Mouse (Mus musculus) heart, embryonic 13.5 days (tissue): ENCODE results near the gene Pou1f1. TPM values are rescaled to one million over a fixed set of nuclear protein-coding genes. Genes with fewer than 3 reads are reported as not detected.

Experiments used
- ATAC-seq: fragments of 200-750 bp; cut with Nextera tagmentation; 2 replicates; pipeline ENCODE4 v1.8.0; 2017; ENCODE audit warnings: moderate TSS enrichment; ENCODE audit not compliant: insufficient number of reproducible peaks, low FRiP score, low TSS enrichment; ENCODE audit errors: extremely low read depth
- H3K27ac ChIP-seq: fragments of 300-500 bp; sonication (generic); replicated peaks from 2 replicates; pipeline ENCODE4 v1.5.1; 2015; ENCODE audit warnings: moderate library complexity, mild to moderate bottlenecking, inconsistent platforms
- H3K27me3 ChIP-seq: fragments of 300-500 bp; sonication (generic); replicated peaks from 2 replicates; pipeline ENCODE4 v1.6.1; 2015; ENCODE audit warnings: mild to moderate bottlenecking, inconsistent platforms
- H3K36me3 ChIP-seq: fragments of 300-500 bp; sonication (generic); 2 replicates; pipeline ENCODE4 v1.6.1; 2015; ENCODE audit warnings: mild to moderate bottlenecking, inconsistent platforms
- H3K4me1 ChIP-seq: fragments of 300-500 bp; sonication (generic); 2 replicates; pipeline ENCODE4 v1.6.1; 2015; ENCODE audit warnings: inconsistent platforms
- H3K4me2 ChIP-seq: fragments of 300-500 bp; sonication (generic); 2 replicates; pipeline ENCODE4 v1.6.1; 2015; ENCODE audit warnings: inconsistent platforms, mild to moderate bottlenecking, moderate library complexity
- H3K4me3 ChIP-seq: fragments of 300-500 bp; sonication (generic); 2 replicates; pipeline ENCODE4 v1.5.1; 2015; ENCODE audit warnings: moderate library complexity, mild to moderate bottlenecking, inconsistent platforms
- H3K9ac ChIP-seq: fragments of 300-500 bp; sonication (generic); 2 replicates; pipeline ENCODE4 v1.6.1; 2015; ENCODE audit warnings: inconsistent platforms, mild to moderate bottlenecking, moderate library complexity
- H3K9me3 ChIP-seq: fragments of 300-500 bp; sonication (generic); 2 replicates; pipeline ENCODE4 v1.6.1; 2016; ENCODE audit warnings: inconsistent platforms
- WGBS: fragments of 180-500 bp; shearing (Covaris S2); methylation state at CpG from one replicate; pipeline ENCODE4 v1.1.7; 2015; ENCODE audit warnings: mixed read lengths; 5-methylcytosine and 5-hydroxymethylcytosine counted together
- polyA plus RNA-seq: library from polyadenylated mRNA; unstranded; fragments of >200 nt; fragmentation: Nextera tagmentation; extraction: Ambion mirVana; gene quantifications from 2 replicates; pipeline ENCODE4 v1.2.1, GENCODE M21; 2015

Pou1f1 gene
- polyA plus RNA-seq = not detected in 2 replicates

DNA sequence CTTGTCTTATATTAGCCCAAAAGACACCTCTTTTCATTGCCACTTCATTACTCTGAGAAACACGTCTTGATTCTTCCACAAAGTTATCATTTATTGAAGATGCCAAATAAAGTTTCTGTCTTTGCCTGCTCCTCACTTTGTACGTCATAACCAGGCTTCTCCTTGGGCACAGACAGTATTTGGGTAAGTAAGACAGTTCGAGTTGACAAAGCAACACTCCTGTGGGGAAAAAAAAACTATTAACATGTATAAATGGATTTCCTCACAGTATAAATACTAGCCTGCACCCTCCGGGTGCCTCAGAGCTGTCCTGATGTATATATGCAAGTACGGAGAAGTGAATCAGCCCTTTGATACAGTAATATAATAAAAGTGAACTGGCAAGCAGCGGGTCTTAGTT is at the start of gene Pou1f1:
Gene Pou1f1 (plus strand): TSS at position 301 of the 400 bp plus-strand sequence.
- no peak within 1 kb of the TSS for H3K4me3 ChIP-seq
- H3K27me3 ChIP-seq = no peaks in the 10 kb centered on the region
- H3K4me1 ChIP-seq = no peaks in the 10 kb centered on the region
- no peak within 1 kb of the TSS for H3K4me2 ChIP-seq
- H3K27ac ChIP-seq = no peak within 1 kb of the TSS
- ATAC-seq = no peak
- H3K9ac ChIP-seq = no peak within 1 kb of the TSS
- 76% methylated on average over 6 of the region's 6 CpGs for WGBS
- H3K36me3 ChIP-seq = no peaks in the 10 kb centered on the region
- no peaks in the 10 kb centered on the region for H3K9me3 ChIP-seq

- Histone ChIP-seq H3K36me3 (no peaks in the 10 kb centered on the region), H3K27ac (no peak overlapping the region), H3K9ac (no peak overlapping the region), H3K4me2 (no peak overlapping the region), H3K27me3 (no peaks in the 10 kb centered on the region), H3K4me3 (no peak overlapping the region), H3K4me1 (no peaks in the 10 kb centered on the region), H3K9me3 (no peaks in the 10 kb centered on the region)
- ATAC-seq = no peak
- WGBS = 57% methylated on average over 4 of the region's 4 CpGs
Observed at GRCm38 (mm10) chr16:65470650-65471049, 49.7 kb upstream of the Pou1f1 start.

- no peak overlapping the region for H3K9ac ChIP-seq
- no peaks in the 10 kb centered on the region for H3K27me3 ChIP-seq
- H3K36me3 ChIP-seq = no peaks in the 10 kb centered on the region
- H3K4me2 ChIP-seq = no peak overlapping the region
- WGBS = 16% methylated on average over 5 of the region's 5 CpGs
- no peak overlapping the region for H3K4me3 ChIP-seq
- H3K9me3 ChIP-seq = no peaks in the 10 kb centered on the region
- ATAC-seq = no peak
- no peaks in the 10 kb centered on the region for H3K4me1 ChIP-seq
- no peak overlapping the region for H3K27ac ChIP-seq
Observed at GRCm38 (mm10) chr16:65472472-65473001, 47.8 kb upstream of the Pou1f1 start.

DNA sequence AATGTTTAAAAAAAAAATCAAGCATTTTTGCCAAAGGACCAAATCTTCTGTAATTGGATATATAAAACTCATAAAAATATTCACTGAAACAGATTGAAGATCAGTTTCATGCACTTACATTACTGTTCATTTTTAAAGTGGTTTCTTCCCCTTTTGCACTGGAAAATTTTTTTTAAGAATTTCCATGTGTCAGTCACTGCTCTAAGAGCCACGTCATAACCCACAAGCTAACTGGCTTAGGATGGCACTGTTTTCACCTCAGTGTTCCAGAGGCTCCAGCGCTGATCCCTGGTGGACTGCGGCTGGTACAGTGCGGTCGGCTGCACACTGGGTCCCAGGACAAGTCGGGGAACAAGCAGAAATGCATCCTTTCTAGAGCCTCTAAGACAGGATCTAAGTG is 34.6 kb upstream of the Pou1f1 start:
- no peak overlapping the region for H3K9ac ChIP-seq
- no peak overlapping the region for H3K27ac ChIP-seq
- no peaks in the 10 kb centered on the region for H3K36me3 ChIP-seq
- H3K4me1 ChIP-seq = no peaks in the 10 kb centered on the region
- no peak for ATAC-seq
- WGBS = 76% methylated on average over 6 of the region's 6 CpGs
- H3K4me2 ChIP-seq = no peak overlapping the region
- no peaks in the 10 kb centered on the region for H3K9me3 ChIP-seq
- no peaks in the 10 kb centered on the region for H3K27me3 ChIP-seq
- no peak overlapping the region for H3K4me3 ChIP-seq

DNA sequence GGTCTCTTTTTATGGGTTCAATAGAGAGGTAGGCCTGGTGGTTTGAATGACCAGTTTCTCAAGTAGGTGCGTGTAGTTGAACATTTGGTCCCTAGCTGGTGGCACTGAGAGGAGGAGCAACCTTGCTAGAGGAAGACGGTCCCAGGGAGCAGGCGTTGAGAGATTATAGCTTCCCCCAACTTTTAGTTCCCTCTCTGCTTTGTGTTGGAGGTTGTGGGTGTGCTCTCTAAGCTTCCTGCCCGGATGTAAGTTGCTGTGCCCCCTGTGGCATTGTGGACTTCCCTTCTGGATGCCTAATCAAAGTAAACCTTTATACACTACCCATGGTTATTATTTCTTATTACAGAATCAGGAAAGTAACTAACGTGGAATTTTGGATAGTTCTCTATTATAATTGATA is 24.3 kb upstream of the Pou1f1 start:
- Histone ChIP-seq H3K27me3 (no peaks in the 10 kb centered on the region), H3K36me3 (no peaks in the 10 kb centered on the region), H3K9me3 (no peaks in the 10 kb centered on the region), H3K4me2 (no peak overlapping the region), H3K4me1 (no peaks in the 10 kb centered on the region), H3K9ac (no peak overlapping the region), H3K4me3 (no peak overlapping the region), H3K27ac (no peak overlapping the region)
- WGBS = 64% methylated on average over 5 of the region's 5 CpGs
- no peak for ATAC-seq

DNA sequence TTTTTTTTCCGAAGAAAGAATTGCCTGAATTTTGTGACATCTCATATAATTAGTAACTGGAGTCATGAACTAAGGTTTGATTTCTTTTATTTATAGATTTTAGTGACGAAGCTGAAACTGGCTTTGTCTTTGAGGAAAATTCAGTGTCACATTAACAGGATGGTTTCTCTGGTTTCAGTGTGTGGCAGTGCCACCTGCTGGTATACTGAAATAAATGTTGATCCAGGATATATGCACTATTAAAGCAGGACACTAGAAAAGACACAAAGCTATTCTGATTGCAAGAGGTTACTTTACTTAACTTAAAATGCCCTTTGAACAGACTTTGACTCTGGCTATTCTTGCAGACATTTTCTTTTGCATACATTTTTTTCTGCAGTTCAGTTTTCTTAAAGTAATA is 23.3 kb upstream of the Pou1f1 start:
- no peak for ATAC-seq
- WGBS = 39% methylated on average over 2 of the region's 2 CpGs
- Histone ChIP-seq H3K9ac (no peak overlapping the region), H3K4me3 (no peak overlapping the region), H3K27me3 (no peaks in the 10 kb centered on the region), H3K27ac (no peak overlapping the region), H3K36me3 (no peaks in the 10 kb centered on the region), H3K4me2 (no peak overlapping the region), H3K4me1 (no peaks in the 10 kb centered on the region), H3K9me3 (no peaks in the 10 kb centered on the region)

DNA sequence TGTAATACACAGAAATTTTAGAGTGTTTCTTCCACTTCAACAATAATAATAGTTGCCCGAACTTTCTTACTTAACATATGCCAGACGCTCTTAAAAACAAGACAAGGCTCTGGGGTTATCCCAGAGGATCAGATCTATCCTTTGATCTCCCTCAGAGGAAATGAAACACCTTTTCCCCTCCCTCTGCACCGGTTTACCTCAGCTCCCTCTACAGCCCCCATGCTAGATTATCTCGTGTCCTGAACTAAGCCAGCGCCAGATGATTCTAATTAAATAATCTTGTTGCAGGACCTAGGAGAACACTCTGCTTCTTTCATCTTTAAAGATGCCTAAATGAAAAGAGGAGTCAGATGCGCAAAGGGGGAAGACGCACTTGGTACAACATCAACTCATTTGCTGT is 6.1 kb upstream of the Pou1f1 start:
- H3K4me2 ChIP-seq = no peak overlapping the region
- ATAC-seq = no peak
- H3K9ac ChIP-seq = no peak overlapping the region
- no peak overlapping the region for H3K27ac ChIP-seq
- no peaks in the 10 kb centered on the region for H3K36me3 ChIP-seq
- H3K4me1 ChIP-seq = no peaks in the 10 kb centered on the region
- no peak overlapping the region for H3K4me3 ChIP-seq
- no peaks in the 10 kb centered on the region for H3K27me3 ChIP-seq
- no peaks in the 10 kb centered on the region for H3K9me3 ChIP-seq
- WGBS = 60% methylated on average over 7 of the region's 7 CpGs

DNA sequence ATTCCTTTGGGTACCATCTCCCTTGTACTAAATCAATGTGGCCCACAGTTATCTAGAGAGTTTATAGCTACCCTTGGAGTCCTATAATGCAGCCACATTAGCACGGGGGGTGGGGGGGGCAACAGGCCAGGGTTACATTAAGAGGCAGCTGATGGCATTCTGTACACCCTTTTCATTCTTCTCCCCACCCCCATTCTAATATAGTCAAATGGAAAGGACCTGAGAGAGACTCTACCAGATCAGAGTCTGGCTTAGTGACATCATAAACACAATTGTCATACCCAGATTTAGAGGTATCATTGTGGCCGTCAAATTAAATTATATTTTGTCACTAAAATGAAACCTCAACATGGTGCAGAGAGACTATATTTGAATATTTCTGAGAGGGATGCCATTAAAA is 5.7 kb downstream of the Pou1f1 start:
- H3K9me3 ChIP-seq = no peaks in the 10 kb centered on the region
- 82% methylated on average over 2 of the region's 2 CpGs for WGBS

DNA sequence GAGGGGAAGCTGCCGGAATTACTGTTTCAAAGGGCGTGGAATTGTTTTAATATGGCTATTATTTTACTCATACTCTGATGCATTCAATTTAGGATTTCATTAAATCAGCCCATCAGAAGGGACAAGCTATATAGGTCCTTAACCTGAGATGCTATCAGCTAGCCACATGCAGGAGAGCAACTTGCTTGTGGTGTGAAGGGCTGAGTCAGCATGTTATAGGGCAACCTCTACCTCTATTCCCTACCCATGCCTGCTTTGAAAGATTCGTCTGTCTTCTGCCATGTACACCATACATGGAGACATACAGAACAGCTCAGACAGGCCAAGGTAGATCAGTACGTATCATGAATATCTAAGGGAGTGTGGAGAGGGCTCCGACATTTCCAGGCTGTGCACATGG is 6.4 kb downstream of the Pou1f1 start:
- Histone ChIP-seq H3K9me3 (no peaks in the 10 kb centered on the region), H3K36me3 (no peaks in the 10 kb centered on the region), H3K27me3 (no peaks in the 10 kb centered on the region), H3K27ac (no peak overlapping the region), H3K9ac (no peak overlapping the region), H3K4me3 (no peak overlapping the region), H3K4me2 (no peak overlapping the region), H3K4me1 (no peaks in the 10 kb centered on the region)
- WGBS = 75% methylated on average over 5 of the region's 5 CpGs
- no peak for ATAC-seq

More for the DNA sequence above, 5.7 kb downstream of the Pou1f1 start:
- Histone ChIP-seq H3K4me2 (no peak overlapping the region), H3K4me1 (no peaks in the 10 kb centered on the region), H3K9ac (no peak overlapping the region), H3K36me3 (no peaks in the 10 kb centered on the region), H3K27ac (no peak overlapping the region), H3K27me3 (no peaks in the 10 kb centered on the region), H3K4me3 (no peak overlapping the region)
- no peak for ATAC-seq

DNA sequence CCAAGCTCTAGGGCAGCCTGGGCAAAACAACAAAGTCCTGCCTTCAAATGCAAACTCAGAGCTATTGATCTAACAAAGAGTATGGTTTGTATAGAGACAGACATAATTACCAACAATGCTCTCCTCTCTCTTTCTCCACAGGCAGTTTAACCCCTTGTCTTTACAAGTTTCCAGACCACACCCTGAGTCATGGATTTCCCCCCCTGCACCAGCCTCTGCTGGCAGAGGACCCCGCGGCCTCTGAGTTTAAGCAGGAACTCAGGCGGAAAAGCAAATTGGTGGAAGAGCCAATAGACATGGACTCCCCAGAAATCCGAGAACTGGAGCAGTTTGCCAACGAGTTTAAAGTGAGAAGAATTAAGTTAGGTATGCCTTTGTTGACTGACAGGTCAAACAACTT is 9.3 kb downstream of the Pou1f1 start:
- Histone ChIP-seq H3K36me3 (no peaks in the 10 kb centered on the region), H3K27ac (no peak overlapping the region), H3K4me2 (no peak overlapping the region), H3K9me3 (no peaks in the 10 kb centered on the region), H3K27me3 (no peaks in the 10 kb centered on the region), H3K4me1 (peaks cover 3% of the 10 kb centered on the region; the same call in 1 of the 2 replicates), H3K9ac (no peak overlapping the region), H3K4me3 (no peak overlapping the region)
- 35% methylated on average over 5 of the region's 5 CpGs for WGBS
- ATAC-seq = no peak

DNA sequence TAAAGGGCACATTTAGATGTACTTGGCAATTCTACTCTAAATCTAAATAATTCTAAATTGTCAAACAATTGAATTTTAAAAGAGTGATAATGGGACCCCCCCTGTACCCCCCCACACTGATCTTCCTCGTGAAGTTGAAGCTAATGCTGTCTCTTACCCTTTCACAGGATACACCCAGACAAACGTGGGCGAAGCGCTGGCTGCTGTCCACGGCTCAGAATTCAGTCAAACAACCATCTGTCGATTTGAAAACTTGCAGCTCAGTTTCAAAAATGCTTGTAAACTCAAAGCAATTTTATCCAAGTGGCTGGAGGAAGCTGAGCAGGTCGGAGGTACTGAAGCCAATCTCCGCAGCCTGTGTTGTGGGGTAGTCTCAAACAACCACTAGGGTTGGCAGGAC is 11.4 kb downstream of the Pou1f1 start:
- no peak overlapping the region for H3K4me3 ChIP-seq
- no peaks in the 10 kb centered on the region for H3K9me3 ChIP-seq
- WGBS = 56% methylated on average over 8 of the region's 8 CpGs
- no peak overlapping the region for H3K4me2 ChIP-seq
- H3K4me1 ChIP-seq = peaks cover 3% of the 10 kb centered on the region; the same call in 1 of the 2 replicates
- ATAC-seq = no peak
- no peak overlapping the region for H3K9ac ChIP-seq
- H3K27me3 ChIP-seq = no peaks in the 10 kb centered on the region
- no peaks in the 10 kb centered on the region for H3K36me3 ChIP-seq
- H3K27ac ChIP-seq = no peak overlapping the region

DNA sequence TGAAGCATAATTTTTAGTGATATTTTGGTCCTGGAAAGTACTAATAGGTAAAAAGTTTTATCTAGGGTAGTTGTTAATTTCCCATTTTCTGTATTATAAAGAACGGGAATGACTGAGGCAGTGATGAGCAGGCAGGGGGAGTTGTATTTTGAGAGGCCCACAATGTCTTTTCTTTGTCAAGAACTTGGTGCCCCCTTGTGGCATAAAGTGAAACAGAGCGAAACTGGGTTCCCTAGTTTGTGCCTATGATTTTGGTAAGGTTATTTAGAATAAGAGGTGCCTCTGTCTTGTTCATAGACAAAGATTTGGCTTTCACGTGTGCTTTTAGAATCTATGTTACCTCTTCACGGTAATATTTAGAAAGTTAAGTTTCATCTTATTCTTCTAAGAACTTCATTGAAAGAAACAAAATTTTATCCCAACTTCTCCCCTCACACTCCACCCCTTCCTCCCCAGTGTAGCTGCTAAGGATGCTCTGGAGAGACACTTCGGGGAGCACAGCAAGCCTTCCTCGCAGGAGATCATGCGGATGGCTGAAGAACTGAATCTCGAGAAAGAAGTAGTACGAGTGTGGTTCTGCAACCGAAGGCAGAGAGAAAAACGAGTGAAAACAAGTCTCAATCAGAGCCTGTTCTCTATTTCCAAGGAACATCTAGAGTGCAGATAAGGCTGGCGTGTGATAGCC is 13.1 kb downstream of the Pou1f1 start:
- no peak for ATAC-seq
- H3K36me3 ChIP-seq = peaks cover 3% of the 10 kb centered on the region; the same call in 1 of the 2 replicates
- no peaks in the 10 kb centered on the region for H3K9me3 ChIP-seq
- H3K9ac ChIP-seq = 0 out of 2 replicates have a peak overlapping the region, but pooled peaks have one; percentile 33
- 26% methylated on average over 12 of the region's 12 CpGs for WGBS
- H3K4me3 ChIP-seq = 0 out of 2 replicates have a peak overlapping the region, but pooled peaks have one; percentile 0
- no peaks in the 10 kb centered on the region for H3K27me3 ChIP-seq
- H3K4me2 ChIP-seq = peak overlapping the region; percentile 29
- peaks cover 3% of the 10 kb centered on the region; the same call in 1 of the 2 replicates for H3K4me1 ChIP-seq
- H3K27ac ChIP-seq = no peak overlapping the region
